Mouse (Mus musculus): Measurements from ENCODE around the gene Cx3cr1.
A peak's percentile ranks its signal among the peaks of the same experiment; 100 is the strongest.

Cx3cr1 gene

DNA sequence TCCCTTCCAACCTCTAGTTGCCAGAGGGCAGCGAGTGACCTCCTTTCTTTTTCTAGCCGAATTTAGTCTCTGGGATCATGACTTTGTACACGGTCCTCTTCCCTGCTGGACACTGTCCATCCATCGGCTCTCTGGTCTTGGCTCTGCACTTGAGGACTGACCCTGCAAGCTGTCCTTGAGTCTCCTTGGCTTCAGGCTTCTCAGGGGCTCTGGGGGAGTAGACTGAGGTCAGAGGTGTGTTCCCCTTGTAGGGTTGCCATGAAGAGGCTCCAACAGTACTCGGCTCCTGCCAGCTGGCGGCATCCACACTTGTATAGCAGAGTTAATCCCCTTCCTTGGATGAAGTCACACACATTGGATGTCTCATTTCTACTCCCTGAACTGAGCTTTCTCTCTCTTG lies 70.0 kb downstream of the Cx3cr1 start:
- no peak for DNase-seq (ENCODE audit: low read depth, low spot score)

DNA sequence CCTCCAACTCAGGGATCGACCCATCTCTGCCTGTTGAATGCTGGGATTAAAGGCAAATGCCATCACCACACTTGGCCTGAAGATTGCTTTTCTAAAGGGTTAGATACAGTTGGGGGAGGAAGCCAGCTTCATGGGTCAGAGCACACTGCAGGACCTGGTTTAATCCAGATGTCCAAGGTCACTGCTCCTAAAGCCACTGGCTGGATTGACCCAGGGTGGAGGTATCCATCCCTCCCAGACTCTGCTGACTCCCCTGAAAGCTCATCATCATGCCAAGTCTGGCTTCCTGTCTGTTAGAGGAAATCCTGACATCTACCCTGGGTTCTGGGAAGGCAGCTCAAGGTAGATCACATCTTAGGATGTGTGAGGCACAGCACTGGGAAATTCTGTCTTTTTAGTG lies 70.9 kb downstream of the Cx3cr1 start:
- no peak for DNase-seq (ENCODE audit: low read depth, low spot score)

DNA sequence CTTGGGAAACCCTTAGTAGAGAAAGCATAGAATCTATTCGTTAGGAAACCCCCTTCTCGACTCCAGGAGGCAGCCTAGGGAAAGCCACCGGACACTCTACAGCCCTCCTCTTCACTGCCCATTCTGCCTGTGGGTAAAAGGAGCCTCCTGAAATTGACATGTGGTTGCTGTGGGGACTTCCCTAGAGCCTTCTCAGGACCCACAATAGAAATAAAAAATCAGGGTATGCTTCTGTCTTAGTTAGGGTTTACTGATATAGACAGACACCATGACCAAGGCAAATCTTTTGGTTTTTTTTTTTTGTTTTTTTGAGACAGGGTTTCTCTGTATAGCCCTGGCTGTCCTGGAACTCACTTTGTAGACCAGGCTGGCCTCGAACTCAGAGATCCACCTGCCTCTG lies 73.6 kb downstream of the Cx3cr1 start:
- DNase-seq (ENCODE audit: low read depth, low spot score), result no peak

DNA sequence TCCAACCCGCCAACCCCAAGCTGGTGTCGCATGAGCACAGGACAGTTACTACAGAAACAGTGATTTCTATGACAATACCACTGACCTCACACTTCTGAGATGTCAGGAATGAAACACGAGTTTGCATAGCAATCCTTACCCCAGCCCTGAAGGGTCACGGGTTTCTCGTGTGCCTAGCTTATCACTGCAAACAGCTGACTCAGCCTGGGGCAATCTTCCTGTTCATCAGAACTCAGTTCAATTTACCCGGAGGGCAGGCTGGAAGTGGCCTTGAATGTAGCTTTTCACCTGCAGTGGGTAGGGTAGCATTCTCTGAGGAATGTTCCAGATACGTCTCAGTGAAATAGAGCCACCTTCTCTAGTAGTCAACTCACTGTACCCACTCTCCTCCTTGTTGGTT lies 75.5 kb downstream of the Cx3cr1 start:
- peak; percentile 42 for DNase-seq (ENCODE audit: low read depth, low spot score)

- DNase-seq (ENCODE audit: low read depth, low spot score), result peak; percentile 40
These were observed 76.4 kb downstream of the Cx3cr1 start for GRCm38 (mm10) chr9:119993092-119993844.

DNA sequence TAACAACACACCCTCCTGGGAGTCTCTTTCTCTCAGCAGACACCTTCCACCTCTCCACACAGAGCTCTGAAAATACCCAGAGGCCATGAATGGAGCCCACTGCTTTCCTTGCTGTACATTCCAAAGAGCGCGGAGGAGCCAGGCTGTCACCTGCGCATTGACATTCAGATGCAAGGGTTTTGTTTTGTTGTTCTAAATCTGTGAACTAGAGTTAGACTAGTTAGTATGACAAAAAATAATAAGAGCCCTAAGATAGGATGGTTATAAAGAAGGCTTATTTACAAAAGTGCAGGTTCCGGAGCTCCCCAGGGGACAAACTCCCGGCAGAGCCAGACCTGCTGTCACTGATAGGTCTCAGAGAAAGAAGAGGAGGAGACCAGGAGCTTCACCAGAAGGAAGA lies 78.4 kb downstream of the Cx3cr1 start:
- DNase-seq (ENCODE audit: low read depth, low spot score), result no peak

GRCm38 (mm10) chr9:119988304-119988703 lies 81.4 kb downstream of the Cx3cr1 start:
- peak; percentile 86 for DNase-seq (ENCODE audit: low read depth, low spot score)

DNA sequence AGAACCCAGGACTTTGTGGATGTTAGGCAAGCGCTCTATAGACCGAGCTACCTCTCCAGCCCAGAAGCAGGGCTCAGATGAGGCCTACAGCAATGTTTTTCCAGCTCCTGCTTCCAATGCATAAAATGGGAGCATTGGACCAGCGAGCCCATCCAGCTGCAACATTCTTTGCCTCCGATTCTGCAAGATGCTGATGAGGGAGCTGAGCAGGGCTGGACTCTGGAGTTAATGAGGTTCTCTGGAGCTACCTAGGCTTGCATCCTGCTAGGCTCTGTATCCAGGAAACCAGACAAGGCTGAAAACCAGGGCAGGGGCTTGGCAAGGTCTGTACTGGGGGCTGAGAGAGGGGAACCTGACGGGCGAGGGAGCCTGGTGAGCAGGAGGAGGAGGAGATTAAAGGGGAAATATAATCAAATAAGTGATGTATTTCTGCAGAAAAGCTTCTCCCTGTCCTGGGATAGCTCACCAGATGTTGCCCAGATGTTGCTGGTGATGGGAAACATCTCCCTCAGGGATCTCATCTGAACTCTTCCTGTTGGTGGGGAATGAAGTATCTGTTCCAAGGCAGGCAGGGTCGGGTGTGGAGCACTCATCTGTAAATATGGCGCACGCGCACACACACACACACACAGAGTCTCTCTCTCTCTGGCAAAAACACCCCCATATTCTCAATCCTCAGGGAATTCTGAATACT lies 83.7 kb downstream of the Cx3cr1 start:
- DNase-seq (ENCODE audit: low read depth, low spot score), result no peak

- DNase-seq (ENCODE audit: low read depth, low spot score), result peak; percentile 52
These were observed 85.1 kb downstream of the Cx3cr1 start, which contains the start of gene Csrnp1 for GRCm38 (mm10) chr9:119984536-119985011. Gene Csrnp1 (minus strand): TSS chr9:119984658.

DNA sequence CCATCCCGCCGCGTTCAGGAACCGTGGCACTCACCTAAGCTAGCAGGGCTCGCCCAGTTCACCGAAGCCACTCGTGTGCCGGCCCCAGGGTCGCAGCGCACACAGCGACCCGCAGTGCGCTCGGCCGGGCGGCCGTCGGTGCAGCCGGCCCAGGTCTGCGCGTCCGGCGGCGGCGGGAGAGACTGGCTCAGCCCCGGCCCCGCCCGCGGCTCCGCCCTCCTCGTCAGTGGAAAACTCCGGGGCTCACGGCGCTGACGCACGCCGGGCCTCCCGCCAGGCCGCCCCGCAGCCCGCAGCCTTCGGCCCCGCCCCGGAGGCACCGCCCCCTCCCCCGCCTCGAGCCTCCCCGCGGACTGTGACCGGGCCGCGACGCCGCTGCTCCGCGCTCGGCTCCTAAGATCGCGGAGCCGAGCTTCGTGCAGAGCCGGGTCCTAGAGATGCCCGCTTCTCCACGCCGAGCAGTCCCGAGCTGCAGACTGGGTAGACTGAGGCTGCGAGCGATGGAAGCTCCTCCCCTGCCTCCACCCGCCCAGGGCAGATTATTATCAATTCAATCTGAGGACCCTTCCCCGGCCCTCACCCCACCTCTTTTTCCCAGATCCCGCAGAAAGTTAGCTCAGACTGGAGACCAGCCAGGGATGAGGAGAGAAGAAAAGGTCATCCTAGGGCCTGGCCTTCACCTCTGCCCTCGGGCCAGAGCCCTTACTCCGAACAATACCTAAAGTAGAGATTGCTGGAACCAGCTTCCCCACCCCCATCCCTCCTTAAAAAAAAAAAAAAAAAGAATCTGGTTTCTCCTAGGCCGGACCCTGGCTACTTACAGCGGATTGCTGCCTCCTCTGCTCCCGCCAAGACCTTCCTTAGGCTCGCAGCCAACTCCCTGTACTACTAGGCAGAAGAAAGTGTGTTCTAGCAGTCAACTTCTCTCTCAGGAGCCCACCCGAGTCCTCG lies 85.8 kb downstream of the Cx3cr1 start:
- peak; percentile 92 for DNase-seq (ENCODE audit: low read depth, low spot score)

DNA sequence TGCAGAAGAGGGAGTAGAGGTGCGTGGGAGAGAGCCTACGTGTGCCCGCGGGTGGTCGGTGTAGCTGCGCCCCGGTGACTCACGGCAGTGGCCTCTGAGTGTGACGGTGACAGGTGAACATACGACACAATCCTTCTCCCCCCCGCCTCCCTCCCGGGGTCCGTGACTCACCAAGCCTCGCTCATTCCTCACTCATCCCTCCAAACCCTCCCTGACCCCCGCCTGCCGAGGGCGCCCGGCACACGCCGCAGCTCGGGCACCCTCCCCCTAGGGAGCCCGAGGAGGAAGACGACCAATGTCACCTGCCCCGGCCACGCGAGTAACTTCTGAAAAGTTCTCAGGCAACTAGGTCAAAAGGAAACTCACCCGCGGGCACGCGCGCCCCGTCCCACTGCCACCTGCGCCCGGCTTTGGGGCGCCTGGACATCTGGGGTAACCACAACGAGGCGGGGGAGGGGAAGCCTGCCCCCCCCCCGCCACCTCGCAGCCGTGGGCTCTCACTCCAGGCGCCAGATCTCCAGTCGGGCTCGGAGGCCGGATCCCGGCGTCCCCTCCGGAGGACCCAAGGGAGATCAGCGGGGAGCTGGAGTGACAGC lies 86.6 kb downstream of the Cx3cr1 start:
- DNase-seq (ENCODE audit: low read depth, low spot score), result peak; percentile 88

DNA sequence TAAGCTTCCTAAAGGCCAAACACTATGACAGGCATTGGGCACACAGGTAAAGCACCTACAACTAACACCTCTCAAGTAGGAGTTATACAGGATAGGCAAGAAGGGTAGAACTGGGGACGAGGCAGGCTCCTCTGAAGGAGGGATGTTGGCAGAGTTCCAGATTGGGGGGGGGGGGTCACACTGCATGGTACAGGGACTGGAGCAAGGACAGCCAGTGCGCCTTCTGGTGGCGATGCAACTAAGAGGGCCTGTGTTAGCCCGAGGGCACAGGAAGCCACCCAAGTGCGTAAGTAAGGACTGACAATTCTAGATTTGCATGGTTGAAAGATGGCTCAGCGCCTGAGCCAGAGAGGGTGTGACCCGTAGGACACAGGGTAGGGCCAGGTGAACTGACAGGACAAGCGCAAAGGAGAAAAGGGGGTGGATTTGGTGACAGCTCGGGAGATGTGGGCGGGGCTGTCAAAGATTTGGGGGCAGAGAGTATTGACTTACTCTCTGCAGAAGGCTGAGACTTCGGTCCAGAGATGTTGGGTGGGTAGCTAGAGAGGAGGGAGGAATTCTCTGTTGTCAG lies 87.4 kb downstream of the Cx3cr1 start:
- peak; percentile 92 for DNase-seq (ENCODE audit: low read depth, low spot score)

DNA sequence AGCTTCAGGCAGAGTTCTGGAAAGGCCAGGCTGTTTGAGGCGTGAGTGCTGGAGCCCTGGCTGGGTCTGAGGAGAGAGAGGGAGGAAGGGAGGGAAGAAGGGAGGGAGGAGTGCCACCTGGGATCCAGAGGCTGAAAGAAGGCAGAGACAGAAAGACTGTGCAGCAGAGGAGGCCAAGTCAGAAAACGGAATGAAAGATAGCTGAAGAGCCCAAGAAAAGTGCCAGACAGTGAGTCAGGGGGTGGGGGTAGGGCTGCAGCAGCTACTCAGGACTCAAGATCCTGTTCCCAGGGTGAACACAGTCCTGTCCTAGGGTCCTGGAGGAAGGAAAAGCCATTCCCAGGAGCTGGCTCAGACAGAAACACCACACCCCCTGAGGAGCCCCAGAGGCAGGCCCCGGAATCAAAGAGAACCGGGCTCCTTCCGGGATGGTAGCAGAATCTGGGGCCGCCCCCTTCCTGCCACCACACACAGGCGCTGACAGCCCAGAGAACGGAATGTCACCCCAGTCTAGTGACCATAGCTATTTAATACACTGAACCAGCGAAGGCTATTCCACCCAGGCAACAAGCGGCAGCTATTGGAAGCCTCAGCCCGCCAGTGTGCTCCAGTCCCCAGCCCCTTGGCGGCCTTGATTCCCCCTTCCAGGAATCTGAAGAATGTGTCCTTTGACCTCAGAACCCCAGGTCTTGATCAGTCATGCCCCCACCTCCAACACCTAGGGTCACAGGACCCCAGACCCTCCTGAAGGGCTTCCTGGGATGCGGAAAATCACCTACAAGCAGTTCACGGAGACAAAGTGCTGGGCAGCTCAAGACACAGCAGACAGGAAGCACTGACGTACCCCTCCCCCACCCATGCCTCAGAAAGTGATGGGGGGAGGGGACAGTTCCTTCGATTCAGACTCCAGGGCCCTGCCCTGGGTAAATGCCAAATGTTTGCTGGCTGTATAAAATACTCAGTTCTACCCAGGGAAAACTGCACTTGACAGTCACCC lies 88.2 kb downstream of the Cx3cr1 start:
- DNase-seq (ENCODE audit: low read depth, low spot score), result peak; percentile 91

- DNase-seq (ENCODE audit: low read depth, low spot score), result peak; percentile 51
These were observed 88.9 kb downstream of the Cx3cr1 start for GRCm38 (mm10) chr9:119980770-119981182.

- DNase-seq (ENCODE audit: low read depth, low spot score), result no peak
These were observed 89.9 kb downstream of the Cx3cr1 start for GRCm38 (mm10) chr9:119979749-119980148.

DNA sequence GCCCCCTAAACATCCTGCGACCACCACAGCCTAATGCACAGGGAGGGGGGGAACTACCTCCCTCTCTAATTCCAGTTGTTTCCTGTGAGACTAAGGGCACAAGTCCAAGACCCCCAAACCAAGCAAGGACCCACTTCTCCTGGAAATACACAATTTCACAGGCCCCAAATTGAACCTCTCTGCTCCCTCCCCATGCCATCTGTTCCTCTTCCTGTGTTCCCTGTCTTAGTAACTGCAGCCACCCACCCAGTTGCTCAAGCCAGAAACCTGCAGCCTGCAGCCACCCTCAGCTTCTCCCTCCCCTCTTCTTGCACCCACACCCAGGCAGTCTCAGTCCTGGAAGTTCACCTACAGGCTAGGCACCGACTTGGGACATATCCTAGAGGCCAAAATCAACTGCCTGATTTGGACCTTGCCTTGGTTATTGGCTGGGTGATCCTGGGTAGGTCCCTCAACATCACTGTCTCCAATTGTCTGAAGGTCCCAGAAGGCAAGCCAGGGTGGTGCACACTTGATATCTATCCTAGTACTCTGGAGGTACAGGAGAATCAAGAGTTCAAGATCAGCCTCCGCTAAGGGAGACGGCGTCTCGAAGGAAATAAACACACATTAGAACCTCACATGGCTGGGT lies 90.8 kb downstream of the Cx3cr1 start:
- DNase-seq (ENCODE audit: low read depth, low spot score), result peak; percentile 33

- peak; percentile 73 for DNase-seq (ENCODE audit: low read depth, low spot score)
These were observed 91.4 kb downstream of the Cx3cr1 start for GRCm38 (mm10) chr9:119978151-119978810.

GRCm38 (mm10) chr9:119977557-119978060 lies 92.1 kb downstream of the Cx3cr1 start:
- DNase-seq (ENCODE audit: low read depth, low spot score), result peak; percentile 51

Measured in CD4-positive helper T cell, adult 2 months (primary cell).